Comparison of ENCODE assay signal across 8 mouse cellular contexts in the genomic region with DNA sequence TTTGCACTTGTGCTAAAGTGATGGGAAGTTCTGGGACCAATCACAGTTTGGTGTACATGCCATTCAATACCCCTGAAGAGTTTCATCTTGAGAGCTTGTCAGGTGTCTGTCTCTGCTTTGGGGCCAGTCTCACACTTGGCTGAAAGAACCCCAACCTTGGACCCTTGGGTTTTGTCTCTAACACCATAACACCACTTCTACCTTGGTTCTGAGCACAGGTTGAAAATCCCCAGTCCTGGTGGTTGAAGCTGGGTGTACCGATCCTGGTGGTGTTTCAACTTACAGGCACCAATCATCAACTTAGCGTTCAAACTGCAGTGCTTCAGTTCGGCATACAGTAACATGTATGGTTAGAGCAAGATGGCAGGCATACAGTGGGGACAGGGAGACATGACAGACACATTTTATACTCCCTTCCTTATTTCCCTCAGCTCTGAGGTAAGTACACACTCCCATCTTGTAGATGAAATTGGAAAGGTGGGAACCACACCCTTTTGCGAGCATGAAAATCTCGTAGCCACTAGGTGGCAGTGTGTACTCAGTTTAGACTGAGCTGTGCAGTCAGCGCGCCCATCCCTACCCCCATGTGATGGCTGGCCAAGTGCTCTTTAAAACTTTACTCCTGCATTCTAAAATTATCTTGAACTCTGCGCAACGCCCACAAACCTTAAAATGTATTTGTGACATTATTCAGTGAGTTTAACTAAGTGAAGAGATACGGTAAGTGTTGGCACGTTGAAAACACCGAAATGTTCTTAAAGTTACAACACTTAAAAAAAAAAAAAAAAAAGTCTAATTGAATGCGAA. TPM values are rescaled to one million over a fixed set of nuclear protein-coding genes. Genes with fewer than 3 reads are reported as not detected.
DNase-seq lines count a peak whose midpoint lies in the region; ATAC-seq and TF ChIP-seq lines count a peak whose summit lies in the region.

No protein-coding gene starts in this region.

- intact Hi-C loops in gastrocnemius, adult 2 months (cut with DNase I): loop anchor here (1.0 to 10.0 kb wide), 4 partner anchors 39 to 307 kb away; a partner anchor contains a TSS

- peak; percentile 81 for TF ChIP-seq CTCF in gastrocnemius, adult 2 months (IDR thresholded peaks at IDR 0.05)

- peak; percentile 79 for DNase-seq in adipocyte (ENCODE audit: low spot score)
- DNase-seq in cerebellum, postnatal 36 days: peak; percentile 66 to 68
- DNase-seq in gastrocnemius, adult 2 months: peak; percentile 84
- peak; percentile 41 to 52 for DNase-seq in left cerebral cortex, adult 8-10 months (ENCODE audit: low spot score in 2 of 2)
- peak; percentile 38 to 44 for DNase-seq in right cerebral cortex, postnatal 36 days (ENCODE audit: low spot score in 2 of 2)
- peak; percentile 53 to 79 for DNase-seq in urinary bladder, postnatal 4 days (ENCODE audit: low spot score in 2 of 2)

- ATAC-seq in inflammation-experienced regulatory T-cells, adult 6 months: peak; percentile 60
- ATAC-seq in megakaryocyte-erythroid progenitor cell, adult 5-6 weeks (replicated peaks; ENCODE audit: low FRiP score, low TSS enrichment, poor library complexity, severe bottlenecking): peak; percentile 93

- H3K4me3 ChIP-seq in gastrocnemius, adult 2 months: peak overlapping the region; percentile 42

- no peak overlapping the region for H3K27ac ChIP-seq in gastrocnemius, adult 2 months

RNA-seq across cellular contexts. Expression of a gene that starts 30.7 kb away (rescaled TPM):
- 1,000 to 10,000 TPM; 2,736 to 3,418 TPM for total RNA-seq in gastrocnemius, adult 2 months (2021)
- polyA plus RNA-seq in inflammation-experienced regulatory T-cells, adult 6 months (2017; shearing (Covaris generic)): 100 to 1,000 TPM; 166 to 235 (median 173) TPM
- total RNA-seq in left cerebral cortex, adult 8-10 months (2022): 100 to 1,000 TPM; 543 to 583 (median 554) TPM
- 51.8 and 73.7 TPM in 2 replicates for total RNA-seq in megakaryocyte-erythroid progenitor cell, adult 5-6 weeks (2014; fragmentation: Nextera tagmentation)
- 122 and 140 TPM in 2 replicates for total RNA-seq in megakaryocyte-erythroid progenitor cell, adult 5-6 weeks (2017)

RNA-seq across cellular contexts. Expression of a gene that starts 52.7 kb away (rescaled TPM):
- 1 to 10 TPM in 1 of 2 experiments, under 1 TPM in 1; 0.82 to 1.6 TPM for total RNA-seq in gastrocnemius, adult 2 months (2021)
- polyA plus RNA-seq in inflammation-experienced regulatory T-cells, adult 6 months (2017; shearing (Covaris generic)): not detected
- under 1 TPM in 1 of 4 experiments, not detected in 3; 0.63 TPM for total RNA-seq in left cerebral cortex, adult 8-10 months (2022)
- total RNA-seq in megakaryocyte-erythroid progenitor cell, adult 5-6 weeks (2014; fragmentation: Nextera tagmentation): not detected in 2 replicates
- total RNA-seq in megakaryocyte-erythroid progenitor cell, adult 5-6 weeks (2017): not detected in 2 replicates

Comparison
In these comparisons a context has a peak if more than half of its experiments do, and no peak if none do; other contexts are left out.
1. RNA of a gene that starts 30.7 kb away (total RNA-seq): 2,736 to 3,418 TPM in gastrocnemius, adult 2 months; 543 to 583 TPM in left cerebral cortex, adult 8-10 months and 51.8 to 140 TPM in megakaryocyte-erythroid progenitor cell, adult 5-6 weeks; every median in the first group is over 4 times any median in the second.
2. Peak in every context shown above with its lines, with median percentiles within 50 percentile points of each other: DNase-seq.